Mouse (Mus musculus) Patski (cell line): ENCODE measurements around the gene Nfix. TPM values are rescaled to one million over a fixed set of nuclear protein-coding genes. Genes with fewer than 3 reads are reported as not detected.
A peak's percentile ranks its signal among the peaks of the same experiment; 100 is the strongest.
"Not testable (repeated sequence)": the region's sequence is repeated elsewhere in the genome, so short reads cannot be mapped to it uniquely, and the experiment has no call there.

Experiments
- ATAC-seq: fragments of 100-300 bp; one replicate; pipeline ENCODE4 v1.8.0; 2021
- CTCF ChIA-PET: fragments of 350-600 bp; sonication (Branson Sonifier 250); formaldehyde crosslinking; loops from one replicate; lab custom pipeline; 2022; ENCODE audit warnings: inconsistent platforms; lab: Charles Lee
- POLR2A ChIA-PET: fragments of 350-600 bp; sonication (Branson Sonifier 250); formaldehyde crosslinking; loops from one replicate; lab custom pipeline; 2022; ENCODE audit warnings: antibody characterized with exemption, inconsistent platforms; lab: Charles Lee
- DNase-seq: peaks from one replicate; pipeline ENCODE4 v3.0.0-alpha.2; 2011; ENCODE audit warnings: low read depth, low spot score
- H3K27me3 ChIP-seq: fragments of 371-371 bp; one replicate; pipeline ENCODE4 v1.5.1; 2021
- CTCF ChIP-seq: fragments of 100-300 bp; IDR thresholded peaks from one replicate; pipeline ENCODE4 v1.5.1; 2021
- in situ Hi-C: fragments of 300-500 bp; cut with MboI; formaldehyde crosslinking; loops from 3 replicates; pipeline ENCODE4 v1.11.1; 2018; ENCODE audit warnings: low pct_unique_long_range_greater_than_20kb, mixed read lengths
- polyA plus RNA-seq: library from polyadenylated mRNA; unstranded; gene quantifications from one replicate; pipeline ENCODE4 v1.2.3, GENCODE M21; 2021

Gene Nfix
- polyA plus RNA-seq, 1 experiment from 2014 or later = 32.5 TPM

DNA sequence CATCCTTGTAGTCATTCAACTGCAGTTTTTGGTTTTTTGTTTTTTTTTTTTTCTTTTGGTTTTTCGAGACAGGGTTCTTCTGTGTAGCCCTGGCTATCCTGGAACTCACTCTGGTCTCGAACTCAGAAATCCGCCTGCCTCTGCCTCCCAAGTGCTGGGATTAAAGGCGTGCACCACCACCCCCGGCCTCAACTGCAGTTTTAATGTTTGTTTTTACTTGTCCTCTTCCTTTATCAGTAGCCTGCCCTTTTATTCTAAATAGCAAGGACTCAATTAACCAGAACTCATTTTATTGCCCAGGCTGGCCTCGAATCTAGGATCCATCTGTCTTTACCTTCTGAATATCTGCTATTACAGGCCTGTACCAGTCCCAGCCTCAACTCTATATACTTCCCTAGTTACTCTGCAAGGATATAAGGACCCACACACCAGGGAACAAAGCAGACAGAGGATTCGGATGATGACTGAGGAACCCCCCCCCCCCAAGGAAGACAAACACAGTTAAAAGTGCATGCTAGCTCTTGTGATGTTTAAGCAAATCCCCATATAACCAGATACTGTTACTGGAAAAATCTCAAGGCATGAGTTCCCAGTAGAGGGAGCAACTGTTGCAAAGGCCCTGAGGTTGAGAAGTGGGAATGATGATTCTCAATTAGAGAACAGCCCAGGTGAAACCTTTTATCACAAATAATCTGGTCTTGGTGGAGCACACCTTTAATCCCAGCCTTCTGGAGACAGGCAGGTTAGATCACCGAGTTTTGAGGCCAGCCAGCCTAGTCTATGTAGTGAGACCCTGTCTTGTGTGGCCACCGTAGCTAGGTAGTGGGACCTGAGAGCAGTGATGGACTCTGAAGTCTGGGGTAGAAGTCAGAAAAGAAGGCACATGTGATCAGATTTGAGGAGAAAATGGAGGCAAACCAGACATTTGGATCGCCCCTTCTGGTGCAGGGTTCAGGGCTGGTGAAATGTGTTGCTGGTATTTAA is 32.9 kb upstream of the Nfix start:
- ChIA-PET POLR2A (interaction anchor here (0.6 to 1.6 kb wide), 4 partner anchors 10 to 172 kb away, joined by 3 read pairs; no protein-coding TSS in a partner anchor), CTCF (interaction anchor here (1.4 to 1.8 kb wide), 2 partner anchors 10 to 12 kb away, joined by 3 to 4 read pairs; no protein-coding TSS in a partner anchor)
- ATAC-seq = no peak
- TF ChIP-seq CTCF = no peak
- no peaks in the 10 kb centered on the region for H3K27me3 ChIP-seq
- DNase-seq = no peak
- in situ Hi-C loops = no loop called here

DNA sequence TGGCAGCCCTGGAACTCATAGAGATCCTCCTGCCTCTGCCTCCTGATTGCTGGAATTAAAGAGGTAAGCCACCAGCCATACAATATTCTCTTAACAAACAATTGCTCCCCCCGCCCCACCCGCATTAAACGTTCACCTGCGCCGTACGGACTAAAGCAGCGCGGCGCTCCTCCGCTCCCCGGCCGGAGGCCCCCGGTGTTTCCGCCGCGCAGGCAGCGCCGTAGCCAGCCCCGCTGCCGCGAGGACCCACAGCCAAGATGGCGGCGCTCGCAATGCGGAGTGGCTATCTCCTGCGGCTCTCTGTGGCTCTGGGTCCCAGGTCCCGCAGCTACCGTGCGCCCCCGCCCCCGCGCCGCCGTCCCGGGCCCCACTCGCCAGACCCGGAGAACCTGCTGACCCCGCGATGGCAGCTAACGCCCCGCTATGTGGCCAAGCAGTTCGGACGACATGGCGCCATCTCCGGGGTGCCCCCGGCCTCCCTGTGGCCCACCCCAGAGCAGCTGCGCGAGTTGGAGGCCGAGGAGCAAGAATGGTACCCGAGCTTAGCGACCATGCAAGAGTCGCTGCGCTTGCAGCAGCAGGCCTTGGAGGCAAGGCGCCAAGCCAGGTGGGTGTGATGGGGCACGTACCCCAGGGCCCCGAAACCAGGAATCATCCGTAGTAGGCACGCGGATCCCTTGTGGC is 32.0 kb upstream of the Nfix start:
- POLR2A ChIA-PET = interaction anchor here (0.6 to 1.6 kb wide), 4 partner anchors 11 to 171 kb away, joined by 3 read pairs; partner anchors contain the start of gene Nacc1
- CTCF ChIA-PET = interaction anchor here (1.4 to 1.8 kb wide), 2 partner anchors 9 to 11 kb away, joined by 3 to 4 read pairs; no protein-coding TSS in a partner anchor
- no peaks in the 10 kb centered on the region for H3K27me3 ChIP-seq
- TF ChIP-seq CTCF = no peak
- peak; percentile 72 for ATAC-seq
- in situ Hi-C loops = no loop called here
- DNase-seq = no peak

DNA sequence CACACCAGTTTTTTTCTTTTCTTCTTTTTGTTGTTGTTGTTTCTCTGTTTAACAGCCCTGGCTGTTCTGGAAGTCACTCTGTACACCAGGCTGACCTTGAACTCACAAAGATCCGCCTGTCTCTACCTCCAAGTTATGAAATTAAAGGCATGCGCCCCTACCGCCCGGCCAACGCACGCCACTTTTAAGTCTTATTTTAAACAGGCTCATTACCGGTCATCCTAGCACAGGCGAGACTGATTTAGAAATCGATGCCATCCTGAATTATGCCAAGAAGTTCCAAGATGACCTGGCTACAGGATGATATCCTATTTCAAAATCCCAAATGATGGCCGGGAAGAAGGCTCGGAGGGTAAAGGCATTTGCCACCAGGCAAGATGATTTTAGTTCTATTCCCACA is 31.3 kb upstream of the Nfix start, which contains the start of gene Gadd45gip1:
Gene Gadd45gip1, plus strand, starts transcription at position 33 of the 400 bp plus-strand sequence.
- POLR2A ChIA-PET = interaction anchor here (0.7 to 1.6 kb wide), 3 partner anchors 12 to 170 kb away, joined by 3 read pairs; partner anchors contain the start of gene Nacc1
- peak; percentile 65 for ATAC-seq
- no peak for TF ChIP-seq CTCF
- no peak for DNase-seq
- H3K27me3 ChIP-seq = no peaks in the 10 kb centered on the region
- CTCF ChIA-PET = interaction anchor here (1.8 kb wide), 1 partner anchor 11 kb away, joined by 3 read pairs; no protein-coding TSS in a partner anchor
- in situ Hi-C loops = no loop called here

DNA sequence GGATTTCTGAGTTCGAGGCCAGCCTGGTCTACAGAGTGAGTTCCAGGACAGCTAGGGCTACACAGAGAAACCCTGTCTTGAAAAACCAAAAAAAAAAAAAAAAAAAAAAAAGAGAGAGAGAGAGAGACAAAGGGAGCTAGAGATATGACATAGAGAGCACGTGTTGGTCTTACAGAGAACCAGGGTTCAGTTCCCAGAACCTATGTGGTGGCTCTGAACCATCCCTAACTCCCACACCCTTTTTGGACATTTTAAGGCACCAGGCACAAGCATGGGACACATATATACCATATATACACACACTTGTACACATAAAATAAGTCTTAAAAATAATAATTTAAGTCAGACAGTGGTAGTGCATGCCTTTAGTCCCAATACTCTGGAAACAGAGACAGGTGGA is 26.4 kb upstream of the Nfix start:
- H3K27me3 ChIP-seq, DNase-seq, in situ Hi-C loops, ATAC-seq: not testable (repeated sequence)
- ChIA-PET CTCF (interaction anchor here (1.0 to 2.1 kb wide), 3 partner anchors 11 to 14 kb away, joined by 3 to 12 read pairs (median 4); partner anchors contain the start of gene Rad23a), POLR2A (interaction anchor here (1.5 kb wide), 1 partner anchor 12 kb away, joined by 6 read pairs; no protein-coding TSS in a partner anchor)

DNA sequence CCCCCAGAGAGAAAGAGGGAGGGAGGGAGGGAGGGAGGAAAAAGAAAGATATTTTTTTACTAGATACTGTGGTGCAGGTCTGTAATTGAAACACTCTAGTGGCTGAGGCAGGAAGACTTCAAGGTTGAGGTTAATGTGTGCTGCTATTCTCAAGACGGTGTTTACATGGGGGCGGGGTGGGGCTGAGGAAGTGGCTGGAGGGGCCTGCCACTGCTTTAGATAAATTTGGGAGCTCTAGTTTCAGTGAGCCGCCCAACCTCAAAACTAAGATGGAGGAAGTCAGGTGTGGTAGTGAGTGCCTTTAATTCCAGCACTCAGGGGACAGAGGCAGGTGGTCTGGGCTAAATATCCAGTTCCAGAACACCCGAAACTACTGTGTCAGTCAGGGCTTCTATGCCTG is 25.5 kb upstream of the Nfix start:
- in situ Hi-C loops = no loop called here
- no peaks in the 10 kb centered on the region for H3K27me3 ChIP-seq
- POLR2A ChIA-PET = interaction anchor here (1.5 kb wide), 1 partner anchor 13 kb away, joined by 6 read pairs; no protein-coding TSS in a partner anchor
- CTCF ChIA-PET = interaction anchor here (1.0 to 2.1 kb wide), 5 partner anchors 10 to 116 kb away, joined by 3 to 12 read pairs (median 5); partner anchors contain the start of gene Rad23a
- TF ChIP-seq CTCF = no peak
- no peak for ATAC-seq
- no peak for DNase-seq

DNA sequence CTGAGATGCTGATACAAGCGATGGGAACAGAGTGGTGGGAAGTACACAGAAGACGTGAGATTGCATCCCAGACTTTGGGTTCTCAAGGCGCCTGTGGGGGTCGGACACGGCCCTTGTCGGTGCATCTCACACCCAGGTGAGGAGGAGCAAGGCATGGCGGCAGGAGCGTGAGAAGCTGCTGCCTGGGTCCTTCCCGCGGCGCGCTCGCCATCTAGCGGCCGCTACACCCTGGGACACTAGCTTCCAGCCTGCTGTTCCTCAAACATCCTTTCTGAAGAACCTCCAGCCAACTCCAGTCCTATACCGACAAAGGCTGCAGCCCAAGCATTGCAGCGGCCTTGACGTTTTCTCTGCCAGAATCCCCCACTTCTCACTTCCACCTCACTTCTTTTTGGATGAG is 23.5 kb upstream of the Nfix start:
- DNase-seq (no peak), ATAC-seq (peak; percentile 67)
- CTCF ChIA-PET = interaction anchor here (0.8 to 1.9 kb wide), 5 partner anchors 8 to 86 kb away, joined by 3 to 8 read pairs (median 4); no protein-coding TSS in a partner anchor
- in situ Hi-C loops = no loop called here
- no peaks in the 10 kb centered on the region for H3K27me3 ChIP-seq
- peak; percentile 98 for TF ChIP-seq CTCF
- POLR2A ChIA-PET = no interaction called here

DNA sequence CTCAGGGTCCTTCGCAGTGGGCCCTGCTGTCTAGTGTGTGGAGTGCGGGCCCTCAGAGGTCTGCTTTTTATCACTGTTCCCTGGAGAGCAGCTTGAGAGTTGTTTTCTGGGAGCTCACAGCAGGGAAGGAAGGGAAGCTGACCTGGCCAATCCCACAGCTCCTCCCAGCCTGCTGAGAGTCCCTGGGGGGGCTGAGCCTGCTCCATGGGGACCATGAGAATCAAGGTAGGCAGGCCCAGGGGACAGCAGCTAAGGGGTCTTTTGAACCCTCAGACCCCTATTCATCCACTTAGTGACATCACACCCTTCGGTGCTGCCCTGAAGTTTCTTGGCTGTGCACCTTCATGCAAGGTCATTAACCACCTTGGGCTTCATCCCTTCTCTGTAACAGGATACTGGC is 22.6 kb upstream of the Nfix start, which contains the start of gene Dand5:
Gene Dand5, minus strand, starts transcription at position 101 of the 400 bp plus-strand sequence.
- no peak for DNase-seq
- H3K27me3 ChIP-seq = no peaks in the 10 kb centered on the region
- in situ Hi-C loops = no loop called here
- ChIA-PET CTCF (interaction anchor here (0.6 to 1.9 kb wide), 4 partner anchors 8 to 93 kb away, joined by 3 to 8 read pairs (median 4); no protein-coding TSS in a partner anchor), POLR2A (interaction anchor here (0.5 kb wide), 1 partner anchor 114 kb away, joined by 3 read pairs; no protein-coding TSS in a partner anchor)
- no peak for ATAC-seq
- TF ChIP-seq CTCF = no peak

DNA sequence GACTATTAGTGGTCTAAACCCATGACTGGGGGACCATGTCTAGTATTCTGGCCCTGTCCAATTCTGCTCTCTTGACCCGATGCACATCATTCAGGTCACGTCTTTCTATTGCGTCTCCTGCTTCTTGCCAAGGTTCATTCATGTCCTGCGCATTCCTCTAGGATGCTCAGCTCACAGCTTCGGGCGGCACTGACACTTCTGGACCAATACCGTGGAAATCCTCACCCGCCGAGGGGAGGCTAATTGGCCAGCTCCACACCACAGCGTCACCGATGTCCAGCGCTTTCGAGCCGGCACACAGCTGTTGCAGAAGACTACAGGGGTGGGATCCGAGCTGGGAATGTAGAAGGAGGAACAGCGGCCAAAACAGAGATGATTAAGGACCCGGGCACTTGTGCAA is 16.0 kb upstream of the Nfix start:
- no peaks in the 10 kb centered on the region for H3K27me3 ChIP-seq
- in situ Hi-C loops = loop anchor here (5.0 to 10.0 kb wide), 2 partner anchors 119 to 451 kb away; no protein-coding TSS in a partner anchor
- ATAC-seq (no peak), DNase-seq (no peak)
- ChIA-PET POLR2A (interaction anchor here (1.3 to 1.5 kb wide), 3 partner anchors 87 to 117 kb away, joined by 3 to 6 read pairs (median 4); no protein-coding TSS in a partner anchor), CTCF (interaction anchor here (0.6 to 8.3 kb wide), 25 partner anchors 8 to 223 kb away, joined by 3 to 80 read pairs (median 6); partner anchors contain the start of gene Calr)
- TF ChIP-seq CTCF = no peak

DNA sequence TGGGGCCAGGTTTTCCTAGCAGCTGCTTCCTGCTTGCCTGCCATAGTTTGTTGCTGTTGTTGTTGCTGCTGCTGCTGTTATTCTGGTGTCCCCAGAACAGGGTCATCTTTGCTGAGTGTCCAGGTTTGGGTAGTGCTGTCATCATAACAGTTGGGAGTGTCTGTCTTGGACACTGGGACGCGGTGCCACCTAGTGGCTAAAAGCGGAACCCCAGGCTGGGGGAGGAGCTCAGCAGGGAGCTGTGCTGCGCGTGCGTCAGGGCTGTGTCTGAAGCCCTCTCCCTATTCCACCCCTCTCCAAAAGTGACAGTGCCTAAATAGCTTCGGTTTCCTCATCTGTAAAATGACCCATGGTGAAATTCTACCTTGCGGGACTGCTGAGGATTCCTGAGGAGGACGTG is 15.4 kb upstream of the Nfix start:
- ATAC-seq (peak; percentile 63), DNase-seq (no peak)
- H3K27me3 ChIP-seq = no peaks in the 10 kb centered on the region
- peak; percentile 98 for TF ChIP-seq CTCF
- POLR2A ChIA-PET = interaction anchor here (1.3 to 1.5 kb wide), 3 partner anchors 88 to 116 kb away, joined by 3 to 6 read pairs (median 4); no protein-coding TSS in a partner anchor
- in situ Hi-C loops = loop anchor here (5.0 to 10.0 kb wide), 2 partner anchors 118 to 451 kb away; no protein-coding TSS in a partner anchor
- CTCF ChIA-PET = interaction anchor here (0.6 to 8.3 kb wide), 27 partner anchors 8 to 223 kb away, joined by 3 to 80 read pairs (median 6); partner anchors contain the start of gene Calr
